ENCODE assay signal across 8 mouse cellular contexts in the genomic region with DNA sequence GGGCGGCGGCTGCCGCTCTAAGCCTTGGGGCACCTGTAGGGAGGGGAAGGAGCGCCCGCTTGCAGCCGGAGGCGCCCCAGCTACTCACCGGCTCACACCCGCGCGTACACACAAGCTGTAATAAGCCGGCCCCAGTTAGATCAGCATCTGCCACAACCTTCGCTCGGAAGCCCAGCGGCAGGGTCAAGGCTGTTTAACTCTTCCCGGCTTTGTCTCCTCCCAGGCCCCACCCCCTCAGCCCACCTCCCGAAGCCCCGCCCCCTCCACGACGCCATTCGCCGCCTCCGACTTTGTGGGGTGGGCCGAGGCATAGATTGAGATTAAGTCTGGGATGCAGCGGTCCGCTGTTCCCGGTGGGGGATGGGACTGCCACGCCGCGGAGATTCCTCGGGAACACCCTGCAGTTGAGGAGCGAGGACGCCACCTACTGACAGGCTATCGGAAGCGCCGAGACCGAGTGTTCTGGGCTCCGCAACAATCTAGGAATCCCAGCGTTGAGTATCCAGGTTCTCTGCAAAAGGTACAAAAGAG. TPM values are rescaled to one million over a fixed set of nuclear protein-coding genes. Genes with fewer than 3 reads are reported as not detected.
DNase-seq lines count a peak whose midpoint lies in the region; ATAC-seq and TF ChIP-seq lines count a peak whose summit lies in the region.

No protein-coding gene starts in this region.

- 0 out of 2 replicates have a peak, but pooled peaks cover 4% of the 10 kb centered on the region for H3K4me1 ChIP-seq in heart, embryonic 12.5 days (replicated peaks)
- no peaks in the 10 kb centered on the region for H3K4me1 ChIP-seq in kidney, postnatal 0 days (replicated peaks; ENCODE audit: insufficient read depth, low read length)
- peaks cover 11% of the 10 kb centered on the region for H3K4me1 ChIP-seq in liver, embryonic 11.5 days (replicated peaks; ENCODE audit: control insufficient read depth, insufficient read depth, low read length)
- H3K4me1 ChIP-seq in stomach, embryonic 14.5 days (ENCODE audit: control insufficient read depth, insufficient read depth, low read length): peaks cover 3% of the 10 kb centered on the region; the same call in 1 of the 2 replicates

- peak; percentile 83 for TF ChIP-seq CTCF in kidney, postnatal 0 days (IDR thresholded peaks at IDR 0.05; ENCODE audit: low read depth)

- H3K36me3 ChIP-seq in heart, embryonic 12.5 days: peaks cover 8% of the 10 kb centered on the region
- peaks cover 6% of the 10 kb centered on the region; the same call in 1 of the 2 replicates for H3K36me3 ChIP-seq in kidney, postnatal 0 days (ENCODE audit: insufficient read depth, low read length)
- no peaks in the 10 kb centered on the region; the same call in 1 of the 2 replicates for H3K36me3 ChIP-seq in liver, embryonic 11.5 days (ENCODE audit: control insufficient read depth, insufficient read depth, low read length)
- peaks cover 7% of the 10 kb centered on the region for H3K36me3 ChIP-seq in stomach, embryonic 14.5 days (ENCODE audit: control insufficient read depth, insufficient read depth, low read length)

- peak overlapping the region; percentile 77 for H3K9ac ChIP-seq in heart, embryonic 12.5 days
- H3K9ac ChIP-seq in kidney, postnatal 0 days (ENCODE audit: low read depth, low read length): peak overlapping the region; percentile 65
- H3K9ac ChIP-seq in liver, embryonic 11.5 days (ENCODE audit: low read depth, low read length): peak overlapping the region; percentile 77
- peak overlapping the region; percentile 68 for H3K9ac ChIP-seq in stomach, embryonic 14.5 days (replicated peaks; ENCODE audit: low read depth, low read length)

- H3K9me3 ChIP-seq in heart, embryonic 12.5 days (replicated peaks): no peaks in the 10 kb centered on the region
- no peaks in the 10 kb centered on the region for H3K9me3 ChIP-seq in kidney, postnatal 0 days (replicated peaks; ENCODE audit: low read length)
- H3K9me3 ChIP-seq in liver, embryonic 11.5 days (ENCODE audit: control insufficient read depth, low read length): no peaks in the 10 kb centered on the region
- no peaks in the 10 kb centered on the region for H3K9me3 ChIP-seq in stomach, embryonic 14.5 days (ENCODE audit: control insufficient read depth, low read depth, low read length)

- H3K27me3 ChIP-seq in heart, embryonic 12.5 days (replicated peaks): no peaks in the 10 kb centered on the region
- H3K27me3 ChIP-seq in kidney, postnatal 0 days (ENCODE audit: insufficient read depth, low read length): no peaks in the 10 kb centered on the region
- H3K27me3 ChIP-seq in liver, embryonic 11.5 days (replicated peaks; ENCODE audit: control insufficient read depth, insufficient read depth, low read length): no peaks in the 10 kb centered on the region
- H3K27me3 ChIP-seq in stomach, embryonic 14.5 days (ENCODE audit: control insufficient read depth, insufficient read depth, low read length): no peaks in the 10 kb centered on the region

- peak overlapping the region; percentile 92 for H3K27ac ChIP-seq in heart, embryonic 12.5 days (ENCODE audit: poor library complexity, severe bottlenecking)
- H3K27ac ChIP-seq in kidney, postnatal 0 days: peak overlapping the region; percentile 91
- peak overlapping the region; percentile 97 for H3K27ac ChIP-seq in liver, embryonic 11.5 days (ENCODE audit: low read depth, low read length)
- peak overlapping the region; percentile 98 for H3K27ac ChIP-seq in stomach, embryonic 14.5 days (ENCODE audit: low read length)

- under 1% methylated on average over 39 of the region's 39 CpGs for WGBS in heart, embryonic 12.5 days
- WGBS in kidney, postnatal 0 days: under 1% methylated on average over 39 of the region's 39 CpGs
- under 1% methylated on average over 39 of the region's 39 CpGs for WGBS in liver, embryonic 11.5 days
- WGBS in stomach, embryonic 14.5 days: 1% methylated on average over 39 of the region's 39 CpGs

- H3K4me2 ChIP-seq in heart, embryonic 12.5 days: peak overlapping the region; percentile 76
- peak overlapping the region; percentile 60 for H3K4me2 ChIP-seq in kidney, postnatal 0 days (ENCODE audit: low read length)
- H3K4me2 ChIP-seq in liver, embryonic 11.5 days: peak overlapping the region; percentile 82
- peak overlapping the region; percentile 76 for H3K4me2 ChIP-seq in stomach, embryonic 14.5 days (replicated peaks; ENCODE audit: low read depth, low read length)

- peak; percentile 85 for ATAC-seq in erythroblast, adult 5-6 weeks (replicated peaks; ENCODE audit: low FRiP score, poor library complexity, severe bottlenecking)
- ATAC-seq in heart, embryonic 12.5 days (ENCODE audit: insufficient number of reproducible peaks, low FRiP score): peak; percentile 93
- peak; percentile 92 for ATAC-seq in kidney, postnatal 0 days (replicated peaks; ENCODE audit: low FRiP score, low read depth)
- peak; percentile 85 for ATAC-seq in liver, embryonic 11.5 days (replicated peaks; ENCODE audit: low FRiP score)
- ATAC-seq in stomach, embryonic 14.5 days (ENCODE audit: insufficient number of reproducible peaks, insufficient read depth, low FRiP score, low read depth): peak; percentile 92

- peak; percentile 87 to 89 for DNase-seq in B cell, adult 2 months
- DNase-seq in brain, adult 2 months (ENCODE audit: low read depth, low spot score): peak; percentile 98
- peak; percentile 97 for DNase-seq in kidney, postnatal 0 days (ENCODE audit: low spot score)
- peak; percentile 94 for DNase-seq in liver, embryonic 11.5 days (ENCODE audit: low spot score)
- peak; percentile 89 for DNase-seq in naive thymus-derived CD4-positive, alpha-beta T cell, adult 2 months (ENCODE audit: low read depth)

- H3K4me3 ChIP-seq in heart, embryonic 12.5 days: peak overlapping the region; percentile 67
- H3K4me3 ChIP-seq in kidney, postnatal 0 days (replicated peaks; ENCODE audit: low read depth, low read length): peak overlapping the region; percentile 56
- H3K4me3 ChIP-seq in liver, embryonic 11.5 days (ENCODE audit: low read depth, low read length): peak overlapping the region; percentile 72
- H3K4me3 ChIP-seq in stomach, embryonic 14.5 days (ENCODE audit: low read depth, low read length): peak overlapping the region; percentile 80

RNA-seq across cellular contexts. Expression of a gene that starts 7.3 kb away (rescaled TPM):
- 22.4 and 30.6 TPM in 2 replicates for total RNA-seq in erythroblast, adult 5-6 weeks (2015; ENCODE audit: low replicate concordance)
- total RNA-seq in erythroblast, adult 5-6 weeks (2017; ENCODE audit: low replicate concordance): 37.5 and 40.2 TPM in 2 replicates
- 66.1 and 68.8 TPM in 2 replicates for polyA plus RNA-seq in heart, embryonic 12.5 days (2016; fragmentation: Nextera tagmentation; extraction: Ambion mirVana)
- 292 and 296 TPM in 2 replicates for polyA plus RNA-seq in kidney, postnatal 0 days (2015; fragmentation: Nextera tagmentation; extraction: Ambion mirVana)
- 106 and 118 TPM in 2 replicates for polyA plus RNA-seq in liver, embryonic 11.5 days (2014; fragmentation: Nextera tagmentation; extraction: Ambion mirVana)
- polyA plus RNA-seq in stomach, embryonic 14.5 days (2014; fragmentation: Nextera tagmentation; extraction: Ambion mirVana): 148 and 162 TPM in 2 replicates

RNA-seq across cellular contexts. Expression of a gene that starts 7.5 kb away (rescaled TPM):
- total RNA-seq in erythroblast, adult 5-6 weeks (2015; ENCODE audit: low replicate concordance): 9.4 and 12.5 TPM in 2 replicates
- 11.0 and 14.8 TPM in 2 replicates for total RNA-seq in erythroblast, adult 5-6 weeks (2017; ENCODE audit: low replicate concordance)
- 9.5 and 11.1 TPM in 2 replicates for polyA plus RNA-seq in heart, embryonic 12.5 days (2016; fragmentation: Nextera tagmentation; extraction: Ambion mirVana)
- polyA plus RNA-seq in kidney, postnatal 0 days (2015; fragmentation: Nextera tagmentation; extraction: Ambion mirVana): 9.2 and 9.8 TPM in 2 replicates
- 9.8 and 10.7 TPM in 2 replicates for polyA plus RNA-seq in liver, embryonic 11.5 days (2014; fragmentation: Nextera tagmentation; extraction: Ambion mirVana)
- 18.7 TPM in 2 replicates for polyA plus RNA-seq in stomach, embryonic 14.5 days (2014; fragmentation: Nextera tagmentation; extraction: Ambion mirVana)

RNA-seq across cellular contexts. Expression of a gene that starts 56.0 kb away (rescaled TPM):
- 1.7 TPM in 1 of 2 replicates, not detected in the other for total RNA-seq in erythroblast, adult 5-6 weeks (2015; ENCODE audit: low replicate concordance)
- total RNA-seq in erythroblast, adult 5-6 weeks (2017; ENCODE audit: low replicate concordance): not detected in 2 replicates
- polyA plus RNA-seq in heart, embryonic 12.5 days (2016; fragmentation: Nextera tagmentation; extraction: Ambion mirVana): 0.08 TPM in 1 of 2 replicates, not detected in the other
- 3.3 and 3.9 TPM in 2 replicates for polyA plus RNA-seq in kidney, postnatal 0 days (2015; fragmentation: Nextera tagmentation; extraction: Ambion mirVana)
- polyA plus RNA-seq in liver, embryonic 11.5 days (2014; fragmentation: Nextera tagmentation; extraction: Ambion mirVana): 0.32 and 0.49 TPM in 2 replicates
- polyA plus RNA-seq in stomach, embryonic 14.5 days (2014; fragmentation: Nextera tagmentation; extraction: Ambion mirVana): 0.29 TPM in 1 of 2 replicates, not detected in the other

RNA-seq across cellular contexts. Expression of a gene that starts 59.6 kb away (rescaled TPM):
- not detected in 2 replicates for total RNA-seq in erythroblast, adult 5-6 weeks (2015; ENCODE audit: low replicate concordance)
- 1.3 TPM in 1 of 2 replicates, not detected in the other for total RNA-seq in erythroblast, adult 5-6 weeks (2017; ENCODE audit: low replicate concordance)
- polyA plus RNA-seq in heart, embryonic 12.5 days (2016; fragmentation: Nextera tagmentation; extraction: Ambion mirVana): not detected in 2 replicates
- polyA plus RNA-seq in kidney, postnatal 0 days (2015; fragmentation: Nextera tagmentation; extraction: Ambion mirVana): not detected in 2 replicates
- not detected in 2 replicates for polyA plus RNA-seq in liver, embryonic 11.5 days (2014; fragmentation: Nextera tagmentation; extraction: Ambion mirVana)
- not detected in 2 replicates for polyA plus RNA-seq in stomach, embryonic 14.5 days (2014; fragmentation: Nextera tagmentation; extraction: Ambion mirVana)

Comparison
In these comparisons a context has a peak if more than half of its experiments do, and no peak if none do; other contexts are left out.
1. Peak in every context shown above with its lines: DNase-seq, ATAC-seq, H3K4me3 ChIP-seq and H3K27ac ChIP-seq.